Mouse (Mus musculus) lung, postnatal 0 days (tissue): ENCODE measurements at regions not wholly inside any gene's neighbourhood (a gene's known extent, or its start where the extent isn't known, plus 50 kb on each side); places are given as distances from the start of the nearest gene placed in this dataset.

Experiments used
- ATAC-seq: fragments of 200-750 bp; cut with Nextera tagmentation; 2 replicates; pipeline ENCODE4 v1.8.0; 2017; ENCODE audit warnings: moderate library complexity
- DNase-seq: peaks from one replicate; pipeline ENCODE4 v3.0.0-alpha.2; 2016; ENCODE audit warnings: low spot score
- H3K27ac ChIP-seq: fragments of 300-500 bp; sonication (generic); 2 replicates; pipeline ENCODE4 v1.5.1; 2014; ENCODE audit warnings: antibody characterized with exemption, mild to moderate bottlenecking, low read length, mixed read lengths
- H3K27me3 ChIP-seq: fragments of 300-500 bp; sonication (generic); replicated peaks from 2 replicates; pipeline ENCODE4 v1.6.1; 2014; ENCODE audit warnings: low read length, mixed read lengths; ENCODE audit not compliant: insufficient read depth
- H3K36me3 ChIP-seq: fragments of 300-500 bp; sonication (generic); 2 replicates; pipeline ENCODE4 v1.6.1; 2014; ENCODE audit warnings: low read length, mixed read lengths; ENCODE audit not compliant: insufficient read depth
- H3K4me1 ChIP-seq: fragments of 300-500 bp; sonication (generic); 2 replicates; pipeline ENCODE4 v1.6.1; 2014; ENCODE audit warnings: antibody characterized with exemption, low read depth, low read length, mixed read lengths; ENCODE audit not compliant: insufficient read depth
- H3K4me2 ChIP-seq: fragments of 300-500 bp; sonication (generic); replicated peaks from 2 replicates; pipeline ENCODE4 v1.6.1; 2014; ENCODE audit warnings: low read depth, mild to moderate bottlenecking, low read length, moderate library complexity, mixed read lengths
- H3K4me3 ChIP-seq: fragments of 300-500 bp; sonication (generic); 2 replicates; pipeline ENCODE4 v1.5.1; 2014; ENCODE audit warnings: low read depth, low read length
- H3K9ac ChIP-seq: fragments of 300-500 bp; sonication (generic); replicated peaks from 2 replicates; pipeline ENCODE4 v1.6.1; 2014; ENCODE audit warnings: low read depth, mild to moderate bottlenecking
- H3K9me3 ChIP-seq: fragments of 300-500 bp; sonication (generic); 2 replicates; pipeline ENCODE4 v1.6.1; 2016; ENCODE audit warnings: low read length, mixed read lengths
- CTCF ChIP-seq: IDR thresholded peaks from 2 replicates; pipeline ENCODE4 v1.5.1; 2016; ENCODE audit warnings: antibody characterized with exemption, mild to moderate bottlenecking
- EP300 ChIP-seq: IDR thresholded peaks from 2 replicates; pipeline ENCODE4 v1.6.1; 2016; ENCODE audit warnings: antibody characterized with exemption, mild to moderate bottlenecking, control low read depth
- WGBS: fragments of 180-500 bp; shearing (Covaris S2); extraction: QIAGEN DNeasy Blood & Tissue Kit; methylation state at CpG from one replicate; pipeline ENCODE4 v1.1.7; 2014; 5-methylcytosine and 5-hydroxymethylcytosine counted together

DNA sequence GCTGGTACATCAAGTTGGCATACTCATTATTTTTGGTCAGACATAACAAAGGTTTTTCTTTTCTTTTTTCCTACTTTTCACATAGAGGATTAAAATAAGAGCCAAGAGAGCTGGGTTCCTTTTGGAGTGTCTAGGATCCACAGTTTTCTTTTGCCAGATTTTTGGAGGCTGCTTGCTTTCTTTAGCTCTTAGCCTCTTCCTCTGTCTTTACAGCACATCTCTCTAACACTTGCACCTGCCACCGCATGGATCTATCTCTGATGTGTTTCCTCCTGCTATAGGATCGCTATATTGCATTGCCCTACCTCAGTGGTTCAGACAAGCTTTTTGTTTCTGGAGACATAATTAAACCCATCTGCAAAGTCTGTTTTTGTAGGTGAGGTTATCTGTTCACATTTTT is 339.9 kb downstream of the Rpl10l start:
- Histone ChIP-seq H3K9ac (no peak overlapping the region), H3K27ac (no peak overlapping the region), H3K4me2 (no peak overlapping the region), H3K9me3 (no peaks in the 10 kb centered on the region), H3K27me3 (no peaks in the 10 kb centered on the region), H3K4me1 (no peaks in the 10 kb centered on the region), H3K4me3 (no peak overlapping the region), H3K36me3 (no peaks in the 10 kb centered on the region)
- ATAC-seq = no peak
- WGBS = 76% methylated on average over 2 of the region's 2 CpGs
- TF ChIP-seq EP300 (no peak), CTCF (no peak)
- DNase-seq = no peak

DNA sequence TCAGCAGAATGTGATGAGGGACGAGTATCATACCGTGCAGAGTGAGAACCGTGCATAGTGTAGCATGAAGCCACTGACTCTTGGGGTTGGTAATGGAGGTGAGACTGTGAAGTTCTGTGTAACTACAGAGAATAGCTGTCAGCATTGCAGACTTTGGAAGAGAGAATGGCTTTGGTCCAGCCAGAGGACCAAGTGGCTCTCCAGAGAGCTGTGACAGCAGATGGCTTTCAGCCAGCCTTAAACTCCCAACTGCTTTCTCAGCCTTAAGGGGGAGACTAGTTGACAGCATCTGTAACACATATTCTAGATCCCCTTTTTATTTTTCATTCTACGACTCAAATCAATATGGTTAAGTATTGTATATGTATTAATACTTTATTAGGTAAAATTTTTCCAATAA is 342.0 kb downstream of the Rpl10l start:
- DNase-seq = no peak
- 66% methylated on average over 4 of the region's 4 CpGs for WGBS
- Histone ChIP-seq H3K4me2 (no peak overlapping the region), H3K4me3 (no peak overlapping the region), H3K27me3 (no peaks in the 10 kb centered on the region), H3K9me3 (no peaks in the 10 kb centered on the region), H3K27ac (no peak overlapping the region), H3K4me1 (no peaks in the 10 kb centered on the region), H3K9ac (no peak overlapping the region), H3K36me3 (no peaks in the 10 kb centered on the region)
- TF ChIP-seq EP300 (no peak), CTCF (no peak)
- ATAC-seq = no peak

DNA sequence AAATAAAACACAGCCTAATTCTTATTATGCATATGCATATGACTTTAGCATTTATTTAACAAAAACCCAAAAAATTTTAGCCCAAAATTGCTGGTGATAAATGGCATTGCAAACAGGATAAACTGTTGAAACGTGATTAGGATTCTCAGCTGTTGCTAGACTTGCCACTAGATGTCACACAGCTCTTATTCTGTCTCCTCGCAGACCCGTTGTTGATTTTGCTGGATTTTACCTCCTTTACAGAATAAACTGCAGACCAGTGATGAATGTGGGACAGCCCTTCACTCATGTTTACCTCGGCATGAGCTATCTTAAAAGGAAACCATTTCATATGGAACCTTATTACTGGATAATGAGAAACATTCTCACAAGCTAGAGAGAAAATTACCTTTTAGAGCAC is 352.4 kb downstream of the Rpl10l start:
- Histone ChIP-seq H3K36me3 (no peaks in the 10 kb centered on the region), H3K9ac (no peak overlapping the region), H3K9me3 (no peaks in the 10 kb centered on the region), H3K27ac (no peak overlapping the region), H3K4me2 (no peak overlapping the region), H3K4me1 (no peaks in the 10 kb centered on the region), H3K4me3 (no peak overlapping the region), H3K27me3 (no peaks in the 10 kb centered on the region)
- TF ChIP-seq CTCF = peak; percentile 23
- TF ChIP-seq EP300 = no peak
- no peak for ATAC-seq
- 13% methylated on average over 4 of the region's 4 CpGs for WGBS
- no peak for DNase-seq

DNA sequence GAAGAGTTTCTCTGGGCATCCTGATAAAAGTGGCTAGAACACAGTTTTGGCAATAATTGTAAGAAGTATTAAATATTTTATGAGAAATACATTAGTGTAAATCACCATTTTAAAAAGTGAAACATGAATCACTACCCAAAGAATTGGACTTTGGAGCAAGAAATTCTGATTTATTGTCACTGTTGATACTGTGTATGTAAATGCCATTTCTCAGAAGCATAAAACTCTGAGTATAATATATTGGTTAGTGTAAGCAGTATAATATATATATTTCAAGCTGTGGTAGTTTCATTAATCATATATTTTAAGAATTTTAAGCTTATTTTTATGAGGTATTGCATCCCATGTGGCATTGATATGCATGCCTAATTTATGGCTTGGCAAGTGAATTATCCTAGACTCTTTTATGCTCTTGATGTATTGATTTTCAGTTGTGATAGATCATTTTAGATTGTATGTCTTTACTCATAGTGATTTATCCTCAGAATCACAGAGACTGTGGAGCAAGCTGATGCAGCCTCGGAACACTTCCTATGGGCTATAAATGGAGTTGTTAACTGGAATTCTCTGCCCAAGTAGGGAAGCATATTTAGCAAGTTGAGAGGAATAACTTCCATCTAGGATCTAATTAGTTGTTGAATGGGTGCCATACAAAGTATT is 354.4 kb downstream of the Rpl10l start:
- no peak for TF ChIP-seq CTCF
- TF ChIP-seq EP300 = no peak
- H3K4me2 ChIP-seq = no peak overlapping the region
- no peaks in the 10 kb centered on the region for H3K36me3 ChIP-seq
- ATAC-seq (no peak), DNase-seq (no peak)
- no peak overlapping the region for H3K4me3 ChIP-seq
- no peaks in the 10 kb centered on the region for H3K9me3 ChIP-seq
- H3K27me3 ChIP-seq = no peaks in the 10 kb centered on the region
- H3K4me1 ChIP-seq = no peaks in the 10 kb centered on the region
- WGBS = 76% methylated on average over 1 of the region's 1 CpGs
- H3K9ac ChIP-seq = no peak overlapping the region
- H3K27ac ChIP-seq = no peak overlapping the region
